Mouse (Mus musculus) stomach, postnatal 0 days (tissue): ENCODE results near the gene Tcp1.
"Not testable (repeated sequence)": the region's sequence is repeated elsewhere in the genome, so short reads cannot be mapped to it uniquely, and the experiment has no call there.

ENCODE experiments used
- CTCF ChIP-seq: IDR thresholded peaks from 2 replicates; pipeline ENCODE4 v1.5.1; 2016; ENCODE audit warnings: antibody characterized with exemption, low read depth, mild to moderate bottlenecking, moderate library complexity
- EP300 ChIP-seq: optimal IDR thresholded peaks from 2 replicates; pipeline ENCODE3; 2016; ENCODE audit warnings: antibody characterized with exemption

GRCm38 (mm10) chr17:12939377-12940148 lies 24.1 kb downstream of the Tcp1 start:
- TF ChIP-seq CTCF, EP300: not testable (repeated sequence)
